Mouse (Mus musculus) layer of hippocampus, adult 2 months (tissue): ENCODE data around the gene Atp5e. TPM values are rescaled to one million over a fixed set of nuclear protein-coding genes. Genes with fewer than 3 reads are reported as not detected.
A peak's percentile ranks its signal among the peaks of the same experiment; 100 is the strongest.

Experiments
- DNase-seq, 2 experiments: peaks; one replicate each; pipeline ENCODE4 v3.0.0; 2022; ENCODE audit warnings: low spot score in 2 of 2
- H3K27ac ChIP-seq: fragments of 200-600 bp; 2 replicates; pipeline ENCODE4 v1.8.1; 2022
- H3K4me3 ChIP-seq: fragments of 200-600 bp; 2 replicates; pipeline ENCODE4 v1.8.1; 2022; ENCODE audit warnings: mild to moderate bottlenecking
- CTCF ChIP-seq: fragments of 200-600 bp; conservative IDR thresholded peaks from 2 replicates; pipeline ENCODE4 v1.8.1; 2022; ENCODE audit warnings: antibody characterized with exemption, mild to moderate bottlenecking, moderate library complexity
- total RNA-seq, 2 experiments: library from RNA; stranded (reverse); gene quantifications; 2 replicates each; pipeline ENCODE4 v1.2.3; 2021

Atp5e gene
- total RNA-seq, 2 experiments from 2014 or later = 271 to 305 TPM

DNA sequence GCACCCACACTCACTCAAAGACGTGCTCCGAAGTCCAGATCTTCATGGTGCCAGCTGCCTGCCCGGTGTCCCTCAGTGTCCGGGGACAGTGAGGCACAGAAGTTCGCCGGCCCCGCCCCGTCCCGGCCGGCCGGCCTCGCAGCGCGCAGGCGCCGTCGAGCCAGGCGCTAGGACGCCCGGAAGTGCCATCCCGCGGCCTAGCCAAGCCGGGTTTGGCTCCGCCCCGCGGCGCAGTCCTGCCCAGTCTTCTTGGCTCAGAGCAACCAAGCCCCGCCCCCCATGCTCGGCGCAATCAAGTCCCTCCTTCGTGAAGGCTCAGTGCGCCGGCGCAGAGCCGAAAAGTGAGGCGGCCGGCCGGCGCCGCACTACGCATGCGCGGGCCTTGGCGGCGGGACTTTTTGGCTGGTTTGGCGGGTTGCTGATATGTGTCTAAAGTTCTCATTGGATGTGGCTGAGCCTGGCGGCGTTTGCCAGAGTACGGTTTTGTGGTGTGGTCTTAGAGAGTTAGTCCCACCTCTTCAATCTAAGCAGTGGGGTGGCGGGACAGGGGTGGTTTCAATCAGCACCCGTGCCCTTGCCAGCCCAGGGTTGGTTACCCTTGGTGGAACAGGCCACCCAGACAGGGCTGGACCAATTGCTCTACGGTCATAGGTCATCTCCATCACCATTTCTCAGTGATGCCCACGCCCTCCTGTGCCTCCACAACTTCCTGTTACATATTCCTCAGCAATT, 9.1 kb upstream of the Atp5e start, which contains the start of gene Prelid3b:
Gene Prelid3b, minus strand, starts transcription at position 264 of the 732 bp plus-strand sequence.
- H3K27ac ChIP-seq = peak within 1 kb of the TSS; percentile 86
- TF ChIP-seq CTCF = peak; percentile 34
- peak within 1 kb of the TSS; percentile 68 for H3K4me3 ChIP-seq
- peak; percentile 98 to 99 for DNase-seq

DNA sequence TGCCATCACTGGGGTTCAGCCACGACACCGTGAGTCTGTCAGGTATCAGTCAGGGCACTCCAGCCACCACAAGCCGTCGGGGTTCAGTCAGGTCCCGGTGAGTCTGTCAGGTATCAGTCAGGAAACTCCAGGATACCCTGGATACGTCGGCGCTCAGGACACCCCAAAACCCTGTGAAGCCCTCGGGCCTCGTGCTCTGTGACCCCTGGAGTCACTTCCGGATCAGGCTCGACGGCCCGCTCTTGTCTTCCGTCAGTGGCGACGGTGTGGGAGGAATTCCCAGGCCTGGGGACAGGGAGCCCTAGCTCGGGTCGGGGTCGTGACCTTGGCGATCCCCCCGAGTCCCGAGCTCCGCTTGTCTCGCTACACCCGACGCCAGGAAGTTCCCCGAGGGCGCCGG, 8.5 kb upstream of the Atp5e start:
- Histone ChIP-seq H3K4me3 (peak overlapping the region; percentile 68), H3K27ac (peak overlapping the region; percentile 86)
- TF ChIP-seq CTCF = no peak
- no peak for DNase-seq

DNA sequence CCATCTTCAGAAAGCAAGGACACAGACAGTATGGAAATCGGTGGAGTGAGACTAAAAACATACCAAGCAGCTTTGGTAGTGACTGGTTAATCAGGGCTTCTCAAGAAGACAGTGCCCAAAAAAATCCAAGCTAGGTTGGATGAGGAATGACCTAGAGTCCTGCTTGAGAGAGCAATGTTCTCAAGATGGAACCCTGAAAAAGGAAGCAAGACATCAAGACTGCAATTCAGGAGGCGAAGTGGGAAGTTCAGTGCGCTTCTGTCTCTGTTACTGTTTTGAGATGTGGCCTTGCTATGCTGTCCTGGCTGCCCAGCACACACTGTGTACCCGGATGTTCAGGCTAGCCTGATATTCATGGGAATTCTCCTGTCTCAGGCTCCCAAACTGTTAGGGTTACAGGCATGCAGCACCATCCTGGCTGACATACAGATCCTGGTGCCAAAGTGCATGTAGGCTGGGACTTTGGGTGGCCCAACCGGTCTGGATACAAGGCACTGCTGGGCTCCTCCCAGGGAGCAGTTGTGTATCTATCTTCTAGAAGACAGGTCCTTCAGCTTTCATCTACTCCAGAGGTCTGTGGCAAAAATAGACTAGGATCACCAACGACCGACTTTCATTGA, 7.0 kb upstream of the Atp5e start:
- Histone ChIP-seq H3K4me3 (no peak overlapping the region), H3K27ac (no peak overlapping the region)
- TF ChIP-seq CTCF = no peak
- no peak for DNase-seq

DNA sequence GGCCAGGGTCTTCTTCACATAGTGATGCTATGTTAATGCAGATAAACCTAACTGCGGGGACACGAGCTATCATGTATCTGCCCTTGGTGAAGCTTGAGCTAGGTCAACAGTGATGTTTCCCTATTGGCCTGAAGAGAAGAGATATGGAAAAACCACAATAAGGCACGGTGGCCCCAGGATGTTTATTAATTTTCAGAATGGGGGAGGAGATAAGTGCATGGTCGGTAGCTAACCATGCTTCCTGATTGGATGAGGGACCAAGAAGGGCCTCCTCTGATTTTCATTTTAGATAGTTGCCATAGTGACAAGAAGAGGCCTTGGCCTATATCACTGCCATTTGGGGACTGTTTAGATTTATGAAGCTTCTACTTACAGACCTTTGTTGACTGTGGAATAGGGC, 6.4 kb upstream of the Atp5e start:
- no peak overlapping the region for H3K4me3 ChIP-seq
- TF ChIP-seq CTCF = no peak
- H3K27ac ChIP-seq = no peak overlapping the region
- DNase-seq = no peak

DNA sequence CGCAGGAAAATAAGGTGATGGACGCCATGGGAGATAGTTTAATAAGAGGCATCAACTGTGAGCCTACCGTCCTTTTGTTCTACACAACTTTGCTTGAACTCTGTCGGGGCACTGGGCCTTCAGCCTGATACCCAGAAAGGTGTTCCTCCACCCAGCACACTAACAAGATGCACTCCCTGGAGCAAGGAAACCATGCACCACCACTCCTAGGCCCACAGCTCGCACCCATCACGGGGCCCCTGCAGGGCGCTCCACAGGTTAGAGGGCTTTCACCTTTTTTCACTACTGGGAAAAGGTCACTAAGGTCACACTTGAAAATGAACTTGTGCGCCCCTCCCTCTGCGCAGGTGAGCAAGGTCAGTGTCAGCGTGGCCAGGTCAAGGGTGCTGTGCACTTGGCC, 535 bp downstream of the Atp5e start:
- Histone ChIP-seq H3K27ac (peak overlapping the region; percentile 97), H3K4me3 (peak overlapping the region; percentile 97)
- peak in 1 of 2 experiments; percentile 27 for DNase-seq
- no peak for TF ChIP-seq CTCF

DNA sequence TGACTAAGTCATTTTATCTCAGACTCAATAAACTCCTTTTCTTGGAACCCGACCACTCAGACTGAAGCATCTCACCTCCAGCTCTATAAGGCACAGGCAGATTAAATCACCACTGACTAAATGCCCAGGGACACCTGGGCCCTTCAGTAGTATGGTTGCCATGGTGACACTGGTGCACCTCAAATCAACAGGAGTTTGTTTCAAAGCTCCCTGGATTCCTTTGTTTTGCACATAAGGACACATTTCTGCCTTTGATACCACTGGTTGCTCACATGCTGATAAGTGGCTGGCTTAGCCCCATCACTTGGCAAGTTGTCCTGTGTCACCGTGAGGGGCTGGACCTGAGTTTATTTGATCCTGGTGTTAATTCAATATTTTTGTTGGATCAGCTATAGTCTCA, 4.5 kb downstream of the Atp5e start:
- no peak for DNase-seq
- no peak for TF ChIP-seq CTCF
- no peak overlapping the region for H3K27ac ChIP-seq
- H3K4me3 ChIP-seq = no peak overlapping the region

DNA sequence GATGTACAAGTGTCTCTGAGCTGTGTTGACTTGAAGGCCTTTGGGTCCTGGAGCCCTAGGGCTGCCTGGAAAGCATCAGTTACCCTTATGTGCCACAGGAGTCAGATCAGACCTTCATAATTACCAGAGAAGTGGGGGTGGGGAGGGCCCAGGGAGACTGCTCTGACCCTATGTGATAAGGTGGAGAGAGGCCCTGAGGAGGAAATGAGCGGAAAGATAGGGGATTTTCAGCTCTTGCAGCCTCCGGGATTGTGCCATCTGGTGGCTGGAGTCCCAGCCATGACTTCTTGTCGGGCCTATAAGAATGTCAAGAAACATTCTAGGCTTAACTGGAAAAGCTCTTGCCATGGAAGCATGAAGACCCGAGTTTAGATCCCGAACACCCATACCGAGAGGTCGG, 10.2 kb downstream of the Atp5e start:
- DNase-seq = no peak
- peak; percentile 51 for TF ChIP-seq CTCF
- Histone ChIP-seq H3K27ac (no peak overlapping the region), H3K4me3 (no peak overlapping the region)

DNA sequence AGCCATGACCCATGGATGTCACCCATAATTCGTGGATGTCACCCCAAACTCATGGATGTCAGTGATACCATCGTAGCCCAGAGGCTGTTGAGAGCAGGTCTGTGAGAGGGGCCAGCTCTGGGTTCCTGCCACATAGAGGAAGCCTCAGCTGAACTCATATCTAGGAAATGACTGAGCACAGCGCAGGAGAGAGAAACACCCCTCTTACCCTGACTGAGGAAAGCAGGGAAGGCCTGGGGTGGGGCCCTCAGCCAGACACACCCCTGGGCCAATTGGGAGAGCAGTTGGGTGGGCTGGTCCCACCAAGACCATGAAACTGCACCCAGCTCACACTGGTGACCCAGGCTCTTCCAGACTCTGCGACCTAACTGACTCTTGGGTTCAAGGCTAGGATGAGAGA, 13.6 kb downstream of the Atp5e start, which contains the start of gene Tubb1:
Gene Tubb1, plus strand, starts transcription at position 343 of the 400 bp plus-strand sequence.
- Histone ChIP-seq H3K27ac (no peak within 1 kb of the TSS), H3K4me3 (no peak within 1 kb of the TSS)
- no peak for DNase-seq
- no peak for TF ChIP-seq CTCF

DNA sequence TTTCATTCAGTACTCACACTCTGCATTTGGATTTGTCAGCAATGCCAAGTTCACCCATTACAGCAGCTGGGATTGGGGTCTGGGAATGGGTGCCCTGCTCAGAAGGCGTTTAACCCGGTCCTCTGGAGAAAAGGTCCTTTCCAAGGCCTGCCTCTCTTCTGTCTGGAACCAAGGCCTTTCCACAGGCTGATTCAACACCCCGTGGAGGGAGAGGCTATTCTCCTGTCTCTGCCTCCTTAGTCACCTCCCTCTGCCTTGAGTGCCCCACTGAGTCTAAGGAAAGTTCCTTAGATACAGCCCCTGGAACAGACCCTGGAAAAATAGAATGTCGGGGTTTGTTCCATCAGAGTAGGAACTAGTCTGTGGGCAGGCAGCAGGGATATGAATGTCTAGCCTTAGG, 15.5 kb downstream of the Atp5e start:
- no peak overlapping the region for H3K27ac ChIP-seq
- no peak for TF ChIP-seq CTCF
- H3K4me3 ChIP-seq = no peak overlapping the region
- DNase-seq = no peak

DNA sequence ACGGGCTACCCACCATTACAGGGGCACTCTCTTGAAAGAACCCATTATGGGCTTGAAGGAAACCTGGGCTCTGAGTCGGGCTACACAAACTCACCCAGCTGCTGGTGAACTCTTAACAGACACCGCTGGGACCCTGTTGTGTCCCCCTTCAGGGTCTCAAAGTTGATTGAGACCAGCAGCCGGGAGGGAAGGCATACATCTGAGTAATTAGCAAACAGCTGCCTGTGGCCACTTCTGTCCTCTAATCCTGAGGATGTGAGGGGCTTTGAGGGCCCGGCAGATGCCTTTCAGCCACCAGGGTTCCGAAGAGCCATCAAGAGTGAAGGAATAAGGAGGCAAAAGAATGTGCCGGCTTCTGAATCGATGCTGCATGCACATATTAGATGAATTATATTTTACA, 17.0 kb downstream of the Atp5e start:
- Histone ChIP-seq H3K27ac (no peak overlapping the region), H3K4me3 (no peak overlapping the region)
- TF ChIP-seq CTCF = no peak
- no peak for DNase-seq

DNA sequence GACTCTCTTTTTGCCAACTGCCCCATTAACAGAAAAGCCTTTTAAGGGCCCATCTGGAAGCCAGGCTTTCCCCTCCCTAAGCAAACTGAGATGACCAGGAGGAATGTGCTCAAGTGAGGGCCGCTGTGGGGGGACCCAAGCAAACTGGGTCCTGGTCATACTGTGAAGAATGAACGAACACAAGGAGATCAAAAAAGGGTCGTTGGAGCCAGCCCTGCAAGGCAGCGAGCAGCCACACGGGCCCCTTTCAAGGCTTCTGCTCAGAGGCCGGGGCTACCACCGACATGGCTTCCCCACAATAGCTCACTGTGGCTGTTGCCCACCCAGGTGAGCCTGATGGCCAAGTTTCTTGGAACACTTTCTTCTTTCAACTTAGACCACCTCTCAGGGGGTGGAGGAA, 17.4 kb downstream of the Atp5e start:
- no peak overlapping the region for H3K27ac ChIP-seq
- H3K4me3 ChIP-seq = no peak overlapping the region
- no peak for TF ChIP-seq CTCF
- DNase-seq = no peak

DNA sequence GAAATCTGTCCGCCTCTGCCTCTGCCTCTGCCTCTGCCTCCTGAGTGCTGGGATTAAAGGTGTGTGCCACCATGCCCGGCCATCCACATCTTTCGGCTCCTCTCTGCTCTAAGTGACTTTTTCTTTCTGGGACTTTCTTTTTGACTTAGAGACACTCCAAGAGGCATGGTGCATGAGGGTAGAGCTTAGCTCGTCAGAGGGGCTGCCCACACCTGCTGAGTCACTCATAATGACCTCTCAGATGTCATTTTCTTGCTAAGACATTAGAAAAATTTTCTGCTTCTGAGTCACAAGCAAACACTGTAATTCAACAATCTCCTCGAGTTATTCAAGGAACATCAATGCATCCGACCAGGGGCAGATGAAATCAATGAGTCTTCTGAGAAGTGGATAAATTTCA, 18.9 kb downstream of the Atp5e start:
- Histone ChIP-seq H3K4me3 (no peak overlapping the region), H3K27ac (no peak overlapping the region)
- no peak for DNase-seq
- no peak for TF ChIP-seq CTCF

DNA sequence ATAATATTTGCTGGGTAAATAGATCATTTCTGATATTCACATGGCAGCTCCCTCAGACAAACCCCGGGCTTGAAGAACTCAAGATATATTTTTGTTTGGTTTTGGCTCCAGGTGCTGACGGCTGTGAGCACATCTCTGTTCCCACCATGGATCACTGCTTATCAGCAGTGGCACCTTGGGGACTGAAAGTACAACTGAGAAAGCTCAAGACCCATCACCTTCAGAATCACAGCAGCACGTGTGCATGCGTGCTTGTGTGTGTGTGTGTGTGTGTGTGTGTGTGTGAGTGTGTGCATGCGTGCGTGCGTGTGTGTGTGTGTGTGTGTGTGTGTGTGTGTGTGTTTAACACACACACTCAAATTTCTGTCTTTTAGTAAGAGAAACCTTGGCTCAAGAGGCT, 19.5 kb downstream of the Atp5e start:
- Histone ChIP-seq H3K27ac (no peak overlapping the region), H3K4me3 (no peak overlapping the region)
- TF ChIP-seq CTCF = no peak
- DNase-seq = no peak

DNA sequence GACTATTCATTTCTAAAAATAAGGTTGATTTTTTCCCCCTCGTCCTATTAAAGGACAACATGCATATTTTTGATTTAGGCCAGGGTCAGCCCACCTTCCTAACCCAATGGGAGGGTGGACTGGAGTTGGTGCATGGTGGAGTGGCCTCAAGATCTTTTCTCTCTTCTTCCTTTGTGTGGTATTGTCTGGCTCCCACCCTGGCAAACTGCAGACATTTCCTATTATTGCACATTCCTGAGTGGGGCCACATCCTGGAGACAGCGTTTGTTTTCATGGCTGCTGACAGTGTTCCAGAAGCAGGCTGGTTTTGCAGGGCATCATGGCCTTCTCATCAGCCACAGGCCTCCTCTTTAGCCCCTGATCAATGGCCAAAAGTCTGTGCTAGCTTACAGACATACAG, 20.9 kb downstream of the Atp5e start:
- Histone ChIP-seq H3K4me3 (no peak overlapping the region), H3K27ac (no peak overlapping the region)
- DNase-seq = no peak
- no peak for TF ChIP-seq CTCF
